Mouse (Mus musculus): ENCODE results near the gene Kremen2.

Gene Kremen2

DNA sequence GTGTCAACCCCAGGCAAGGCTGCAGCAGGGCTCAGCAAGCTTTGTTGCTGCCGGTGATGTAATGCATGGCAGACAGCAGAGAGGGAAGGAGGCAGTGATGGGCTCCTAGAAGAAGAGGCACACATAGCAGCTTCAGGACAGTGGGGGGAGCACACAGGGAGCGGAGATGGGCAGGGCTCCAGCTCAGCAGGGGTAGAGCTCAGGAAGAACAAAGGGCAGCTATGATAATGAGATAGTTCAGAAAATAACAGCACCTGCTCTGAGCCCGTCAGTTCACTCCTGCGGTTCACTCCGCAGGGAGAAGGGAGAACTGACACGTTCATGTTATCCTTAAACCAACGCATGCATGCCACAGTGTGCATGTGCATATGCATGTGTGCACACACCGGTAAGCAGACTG lies 13.2 kb upstream of the Kremen2 start:
- DNase-seq (ENCODE audit: low read depth), result no peak

DNA sequence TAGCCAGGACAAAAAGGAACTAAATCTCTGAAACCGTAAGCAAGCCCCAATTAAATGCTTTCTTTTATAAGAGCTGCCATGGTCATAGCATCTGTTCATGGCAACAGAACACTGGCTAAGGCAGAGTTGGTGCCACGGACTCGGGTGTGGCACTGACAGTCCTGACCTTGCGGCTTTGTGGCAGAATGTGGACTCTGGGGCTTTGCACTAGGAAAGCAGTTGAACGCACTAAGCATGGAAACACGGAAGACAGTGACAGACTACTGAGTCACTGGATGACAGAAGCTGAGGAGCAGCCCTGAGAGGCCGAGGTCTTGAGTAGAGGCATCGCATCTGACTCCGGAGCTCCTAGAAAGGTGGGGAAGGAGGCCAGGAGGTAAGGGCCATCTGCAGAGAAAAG lies 11.9 kb upstream of the Kremen2 start:
- DNase-seq (ENCODE audit: low read depth), result no peak

DNA sequence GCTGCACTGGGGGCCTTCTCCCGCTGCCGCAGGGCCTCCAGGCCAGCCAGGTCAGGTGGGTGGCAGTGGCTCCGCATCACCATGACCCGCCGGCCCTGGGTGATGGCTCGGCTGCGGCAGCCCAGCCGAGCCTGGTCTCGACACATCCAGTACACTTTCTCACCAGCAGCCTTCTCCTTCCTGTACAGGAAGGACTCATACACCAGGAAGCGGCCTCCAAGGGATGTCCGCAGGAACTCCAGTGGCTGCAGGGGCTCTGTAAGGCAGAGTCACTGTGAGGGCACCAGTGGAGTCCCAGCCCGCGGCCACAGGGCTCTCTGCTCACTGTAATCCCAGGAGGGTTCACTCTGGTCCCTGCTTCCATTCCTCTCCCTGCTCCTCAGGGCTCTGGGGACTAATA lies 10.1 kb upstream of the Kremen2 start:
- DNase-seq (ENCODE audit: low read depth), result no peak

DNA sequence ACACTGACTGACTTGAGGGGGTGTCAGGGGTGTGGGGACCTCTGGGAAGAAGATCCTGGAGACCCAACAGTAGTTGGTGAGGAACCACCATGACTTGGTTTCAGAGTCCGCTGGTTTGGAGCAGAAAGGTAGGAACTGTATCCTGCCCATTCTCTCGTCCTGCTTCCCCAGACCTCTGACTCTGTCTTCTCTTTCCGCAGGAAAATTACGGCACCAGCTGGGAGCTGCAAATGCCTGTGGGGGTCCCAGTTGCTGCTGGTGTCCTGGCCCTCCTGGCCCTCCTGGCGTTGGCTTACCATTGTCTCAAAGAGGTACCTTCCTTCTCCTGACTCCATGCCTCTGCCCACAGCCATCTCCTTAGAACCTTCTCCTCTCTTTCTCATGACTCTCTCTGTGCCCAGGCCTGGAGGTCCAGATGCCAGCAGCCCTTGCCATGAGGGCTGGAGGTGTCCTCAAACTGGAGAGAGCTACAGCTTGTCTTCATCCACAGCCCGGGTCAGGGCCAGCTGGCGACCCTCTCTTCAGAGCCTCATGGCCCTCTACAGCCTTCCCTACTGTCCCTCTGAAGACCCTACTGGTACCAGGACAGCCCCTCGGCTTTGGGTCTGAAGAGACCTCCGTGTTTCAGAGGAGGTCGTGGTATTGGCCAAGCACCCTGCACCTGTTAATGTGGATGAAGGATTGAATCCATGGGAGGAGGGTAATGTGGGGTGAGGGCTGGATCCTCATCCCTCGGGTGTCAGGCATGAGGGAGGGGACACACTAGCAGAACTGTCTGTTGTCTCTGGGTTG lies 4.0 kb upstream of the Kremen2 start:
- no peak for DNase-seq (ENCODE audit: low read depth)

DNA sequence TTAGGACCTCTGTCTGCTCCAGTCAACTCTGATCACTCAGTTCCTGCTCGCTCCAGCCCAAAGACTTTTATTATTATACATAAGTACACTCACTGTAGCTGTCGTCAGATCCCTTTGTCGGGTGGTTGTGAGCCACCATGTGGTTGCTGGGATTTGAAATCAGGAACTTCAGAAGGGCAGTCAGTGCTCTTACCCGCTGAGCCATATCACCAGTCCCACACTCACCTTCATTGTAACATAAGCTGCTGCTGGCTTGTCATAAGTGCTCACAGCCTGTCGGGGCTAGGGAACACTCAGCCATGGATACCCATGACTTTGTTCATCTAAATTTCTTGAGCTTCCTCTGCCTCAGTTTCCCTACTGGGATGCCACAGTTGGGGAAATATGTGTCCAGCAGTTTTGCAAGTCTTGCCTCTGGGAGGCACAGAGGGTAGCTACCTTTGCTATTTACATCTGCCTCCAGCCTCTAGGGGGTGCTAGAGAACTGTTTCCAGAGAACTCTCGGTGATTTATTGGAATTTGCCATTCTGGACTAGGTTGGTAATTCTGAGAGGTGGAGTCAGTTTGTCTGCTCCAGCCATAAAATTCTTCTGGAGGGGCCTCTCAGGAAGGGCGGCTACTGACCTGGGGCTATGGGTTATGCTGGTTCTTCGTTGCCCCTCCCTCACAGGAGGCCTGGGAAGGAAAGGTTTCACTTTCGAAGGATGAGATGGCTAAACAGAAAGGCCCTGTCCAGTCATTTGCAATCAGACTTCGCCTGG lies 3.2 kb upstream of the Kremen2 start:
- DNase-seq (ENCODE audit: low read depth), result peak; percentile 84

DNA sequence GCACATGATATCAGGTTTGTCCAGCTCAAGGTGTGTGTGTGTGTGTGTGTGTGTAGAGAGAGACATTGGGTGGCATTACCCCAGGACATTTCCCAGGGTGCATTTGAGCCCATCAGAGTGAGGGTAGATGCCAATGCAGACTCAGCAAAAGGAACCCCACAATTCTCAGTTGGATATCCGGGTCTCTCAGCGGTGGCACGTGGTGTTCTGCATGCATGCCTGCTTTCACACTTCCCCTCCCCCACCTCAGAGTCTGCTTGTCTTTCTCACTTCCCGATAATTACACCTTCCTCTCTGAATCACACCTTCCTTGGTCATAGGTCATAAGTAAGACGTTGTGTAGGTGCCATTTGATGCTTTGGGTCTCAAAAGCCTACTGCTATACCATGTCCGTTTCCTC lies 2.4 kb upstream of the Kremen2 start:
- DNase-seq (ENCODE audit: low read depth), result no peak

DNA sequence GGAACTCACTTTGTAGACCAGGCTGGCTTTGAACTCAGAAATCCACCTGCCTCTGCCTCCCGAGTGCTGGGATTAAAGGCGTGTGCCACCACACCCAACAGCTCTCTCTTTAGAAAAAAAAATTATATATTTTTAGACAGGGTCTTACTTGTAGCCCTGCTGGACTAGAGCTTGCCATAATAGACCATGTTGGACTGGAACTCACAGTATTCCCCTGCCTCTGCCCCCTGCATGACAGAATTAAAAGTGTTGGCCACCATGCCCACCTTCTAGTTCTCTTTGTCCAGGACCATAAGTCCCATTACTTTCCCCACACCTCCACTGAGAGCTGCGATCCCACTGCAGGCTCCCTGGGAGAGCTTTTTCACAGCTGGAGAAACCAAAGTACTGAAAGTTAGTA lies 1.8 kb upstream of the Kremen2 start:
- DNase-seq (ENCODE audit: low read depth), result no peak

DNA sequence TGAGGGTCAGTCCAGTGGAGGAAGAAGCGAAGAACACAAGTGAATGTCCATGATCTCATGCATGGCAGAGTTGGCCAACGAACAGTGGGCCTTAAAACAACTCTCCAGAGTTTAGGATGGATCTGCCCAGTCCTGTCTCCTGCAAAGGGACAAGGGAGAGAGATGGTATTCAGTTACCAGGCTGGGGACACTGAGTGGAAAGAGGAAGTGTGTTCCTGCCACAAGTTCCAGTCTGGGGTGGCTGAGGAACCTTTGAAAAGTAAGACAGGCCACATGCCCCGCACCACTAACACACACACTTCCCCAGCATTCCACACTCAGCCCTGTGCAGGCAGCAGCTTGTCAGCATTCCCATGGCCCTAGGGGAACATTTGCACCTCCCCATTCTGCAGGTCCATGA lies 1.1 kb upstream of the Kremen2 start:
- no peak for DNase-seq (ENCODE audit: low read depth)

DNA sequence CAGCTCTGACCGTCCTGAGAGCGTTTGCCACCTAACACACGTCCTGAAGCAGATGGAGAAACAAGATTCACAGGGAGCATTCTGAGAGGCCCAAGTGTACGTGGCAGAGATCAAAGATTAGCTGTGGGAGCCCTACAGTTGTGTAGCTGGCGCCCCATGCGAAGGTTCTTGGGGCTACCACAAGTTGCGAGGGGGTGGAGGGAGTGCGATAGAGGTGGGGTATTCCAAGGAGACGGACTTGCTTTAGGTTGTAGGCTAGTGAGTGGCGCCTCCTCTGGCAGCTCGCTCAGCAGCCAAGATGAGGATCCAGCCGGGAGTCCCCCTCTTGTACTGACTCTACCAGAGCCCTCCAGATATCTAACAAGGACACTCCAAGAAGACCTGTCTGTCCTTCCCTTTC lies 678 bp upstream of the Kremen2 start:
- DNase-seq (ENCODE audit: low read depth), result no peak

DNA sequence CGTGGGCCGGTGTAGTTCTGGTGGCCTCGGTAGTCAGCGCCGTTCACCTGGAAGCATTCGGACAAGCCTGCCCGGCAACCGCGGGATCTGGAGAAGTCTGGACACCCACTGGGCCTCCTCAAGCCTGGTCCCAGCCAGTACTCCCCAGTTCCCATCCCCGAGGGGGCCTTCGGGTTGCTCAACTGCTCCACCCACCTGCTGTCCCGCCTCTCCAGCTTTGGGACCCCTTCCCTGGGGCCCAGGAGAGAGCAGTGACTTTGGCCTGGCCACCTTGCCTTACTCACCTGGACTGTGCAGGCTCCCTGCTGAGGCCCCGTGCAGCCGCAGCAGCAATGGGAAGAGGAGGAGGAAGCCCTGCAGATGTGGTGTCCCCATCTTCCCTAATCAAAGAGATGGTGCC lies 982 bp downstream of the Kremen2 start:
- DNase-seq (ENCODE audit: low read depth), result no peak

DNA sequence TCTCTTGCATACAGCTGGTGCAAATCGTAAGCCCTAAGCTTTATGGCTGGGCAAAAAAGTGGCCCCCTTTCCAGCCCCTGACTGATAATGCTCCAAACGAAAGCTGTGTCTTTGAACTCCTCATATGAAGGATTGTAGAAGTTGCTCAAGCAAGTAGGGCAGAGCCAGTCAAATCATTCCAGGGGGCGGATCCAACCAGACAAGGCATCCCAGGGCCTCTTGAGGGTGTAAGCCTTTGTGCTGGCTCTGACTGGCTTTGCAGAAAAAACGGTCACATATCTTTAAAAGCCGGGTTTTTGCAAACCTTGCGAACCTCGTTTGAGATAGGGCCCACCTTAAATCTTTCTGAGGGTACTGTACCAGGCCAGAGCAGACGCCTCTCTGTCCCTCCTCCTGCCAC lies 1.6 kb downstream of the Kremen2 start:
- DNase-seq (ENCODE audit: low read depth), result no peak

DNA sequence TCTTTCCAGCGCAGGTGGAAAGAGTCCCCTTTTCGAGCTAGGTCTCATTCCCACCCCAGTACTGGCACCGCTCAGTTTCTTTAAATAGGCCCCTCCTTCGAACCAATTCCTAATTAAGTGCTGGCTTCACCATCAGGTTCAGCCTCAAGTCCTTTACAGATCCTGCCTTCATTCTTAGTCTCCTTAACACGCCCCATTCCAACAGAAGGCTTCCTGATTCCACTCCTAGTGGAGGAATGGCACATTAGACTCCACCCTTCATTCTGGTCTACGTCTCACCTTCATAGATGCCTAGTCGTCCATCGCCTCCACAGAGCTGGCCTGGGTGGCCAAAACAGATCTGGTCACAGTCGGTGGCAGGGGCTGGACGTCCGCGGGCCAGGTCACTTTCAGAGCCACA lies 2.7 kb downstream of the Kremen2 start:
- DNase-seq (ENCODE audit: low read depth), result no peak

DNA sequence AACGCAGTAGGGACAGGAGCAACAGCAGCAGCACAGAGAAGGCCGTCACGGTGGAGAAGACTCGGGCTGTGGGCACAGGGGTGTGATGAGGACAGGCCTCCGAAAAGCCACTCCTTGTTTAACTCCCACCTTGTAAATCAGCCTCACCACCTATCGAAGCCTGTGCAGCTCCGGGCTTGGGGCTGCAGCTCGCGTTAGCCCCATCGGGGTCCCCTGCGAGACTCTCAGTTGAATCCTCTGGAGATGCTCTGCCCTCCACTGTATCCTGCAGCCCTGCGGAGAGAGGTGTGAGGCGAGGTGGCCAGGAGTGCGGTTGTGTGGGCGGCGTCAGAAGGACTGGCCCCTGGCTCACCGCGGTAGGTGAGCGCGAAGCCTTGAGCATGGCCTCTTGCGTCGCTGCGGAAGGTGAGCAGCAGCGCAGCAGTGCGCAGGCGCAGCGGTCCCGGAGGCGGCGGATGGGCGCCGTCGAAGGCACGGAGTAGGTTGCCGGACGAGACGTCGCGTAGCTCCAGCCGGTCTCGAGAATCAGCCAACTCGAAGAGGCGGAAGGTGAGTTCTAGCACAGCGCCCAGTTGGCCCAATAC lies 3.3 kb downstream of the Kremen2 start:
- DNase-seq (ENCODE audit: low read depth), result no peak

DNA sequence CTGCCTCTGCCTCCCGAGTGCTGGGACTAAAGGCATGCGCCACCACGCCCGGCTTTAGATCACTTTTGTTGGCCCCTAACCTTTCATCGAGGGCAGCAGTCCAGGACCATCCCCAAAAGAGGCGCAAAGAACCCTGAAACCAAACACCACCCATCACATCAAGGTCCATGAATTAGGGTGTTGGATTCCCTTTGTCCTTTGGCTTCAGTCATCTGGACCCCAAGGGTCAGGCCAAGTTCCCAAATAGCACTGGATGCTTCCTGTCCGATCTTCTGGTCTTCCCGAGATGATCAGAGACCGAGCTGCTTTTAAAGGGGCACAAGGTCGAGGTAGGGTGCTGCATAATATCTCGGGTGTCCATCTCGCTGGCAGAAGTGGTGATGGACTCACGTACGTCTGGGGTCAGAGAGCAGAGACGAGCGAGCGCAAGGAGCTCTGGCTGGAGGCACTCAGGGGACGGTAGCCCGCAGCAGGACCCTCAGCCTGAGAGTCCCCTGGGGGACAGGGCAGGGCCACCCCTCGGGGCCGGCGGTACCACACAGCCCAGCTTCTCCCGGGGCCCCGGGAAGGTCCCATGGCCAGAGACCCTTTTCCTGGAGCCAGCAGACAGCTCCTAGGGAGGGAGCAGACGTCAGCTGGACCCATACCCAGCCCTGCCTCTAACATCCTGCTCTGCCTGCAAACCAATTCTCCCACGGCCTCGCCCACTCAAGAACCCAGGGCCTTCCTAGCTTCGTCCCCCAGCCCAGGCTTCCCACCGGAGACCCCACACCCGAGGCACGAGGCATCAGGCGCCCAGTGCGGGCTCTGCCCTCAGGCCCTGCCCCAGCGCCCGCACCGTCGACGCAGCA lies 4.0 kb downstream of the Kremen2 start:
- no peak for DNase-seq (ENCODE audit: low read depth)

DNA sequence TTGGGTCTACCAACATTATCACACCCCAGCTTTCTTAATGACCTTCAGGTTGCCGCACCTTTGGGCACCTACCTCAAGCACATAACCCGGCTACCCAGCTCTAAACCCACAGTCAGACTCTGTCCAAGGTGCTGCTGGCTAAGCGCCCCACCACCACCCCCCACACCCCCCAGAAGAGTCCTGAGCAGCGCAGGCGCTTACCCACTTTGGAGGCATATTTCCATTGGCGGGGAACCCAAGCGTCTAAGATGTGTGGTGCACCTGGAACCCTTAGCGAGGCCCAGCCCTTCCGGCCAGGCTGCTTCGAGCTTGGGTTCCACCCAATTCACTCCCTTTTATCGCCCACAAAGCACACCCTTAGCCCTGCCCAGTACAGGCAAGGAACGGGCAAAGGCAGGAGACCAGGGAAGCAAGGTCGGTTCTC lies 5.0 kb downstream of the Kremen2 start, which contains the start of gene Paqr4:
Gene Paqr4 (minus strand): TSS at position 270 of the 424 bp plus-strand sequence.
- DNase-seq (ENCODE audit: low read depth), result no peak

DNA sequence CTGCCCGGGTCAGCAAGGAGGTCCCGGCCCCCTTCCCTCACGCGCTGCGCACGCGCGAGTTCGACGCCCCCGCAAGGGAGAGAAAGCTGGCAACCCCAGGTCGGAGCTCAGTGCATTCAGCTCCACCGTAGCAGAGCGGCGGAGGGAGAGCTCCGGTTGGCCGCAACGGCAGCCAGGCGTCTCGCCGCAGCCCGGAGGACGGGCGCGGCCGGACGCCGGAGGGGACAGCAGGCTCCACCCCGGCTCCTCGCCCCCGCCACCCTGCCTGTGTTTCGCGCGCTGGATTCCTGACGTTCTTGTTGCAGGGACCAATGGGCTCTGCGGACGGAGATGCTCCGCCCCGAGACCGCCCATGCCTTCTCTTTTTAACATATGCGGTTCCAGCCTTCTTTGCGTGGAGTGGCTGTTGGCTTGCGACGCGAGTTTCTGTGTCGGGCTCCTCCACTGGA lies 5.5 kb downstream of the Kremen2 start:
- peak; percentile 74 for DNase-seq (ENCODE audit: low read depth)

DNA sequence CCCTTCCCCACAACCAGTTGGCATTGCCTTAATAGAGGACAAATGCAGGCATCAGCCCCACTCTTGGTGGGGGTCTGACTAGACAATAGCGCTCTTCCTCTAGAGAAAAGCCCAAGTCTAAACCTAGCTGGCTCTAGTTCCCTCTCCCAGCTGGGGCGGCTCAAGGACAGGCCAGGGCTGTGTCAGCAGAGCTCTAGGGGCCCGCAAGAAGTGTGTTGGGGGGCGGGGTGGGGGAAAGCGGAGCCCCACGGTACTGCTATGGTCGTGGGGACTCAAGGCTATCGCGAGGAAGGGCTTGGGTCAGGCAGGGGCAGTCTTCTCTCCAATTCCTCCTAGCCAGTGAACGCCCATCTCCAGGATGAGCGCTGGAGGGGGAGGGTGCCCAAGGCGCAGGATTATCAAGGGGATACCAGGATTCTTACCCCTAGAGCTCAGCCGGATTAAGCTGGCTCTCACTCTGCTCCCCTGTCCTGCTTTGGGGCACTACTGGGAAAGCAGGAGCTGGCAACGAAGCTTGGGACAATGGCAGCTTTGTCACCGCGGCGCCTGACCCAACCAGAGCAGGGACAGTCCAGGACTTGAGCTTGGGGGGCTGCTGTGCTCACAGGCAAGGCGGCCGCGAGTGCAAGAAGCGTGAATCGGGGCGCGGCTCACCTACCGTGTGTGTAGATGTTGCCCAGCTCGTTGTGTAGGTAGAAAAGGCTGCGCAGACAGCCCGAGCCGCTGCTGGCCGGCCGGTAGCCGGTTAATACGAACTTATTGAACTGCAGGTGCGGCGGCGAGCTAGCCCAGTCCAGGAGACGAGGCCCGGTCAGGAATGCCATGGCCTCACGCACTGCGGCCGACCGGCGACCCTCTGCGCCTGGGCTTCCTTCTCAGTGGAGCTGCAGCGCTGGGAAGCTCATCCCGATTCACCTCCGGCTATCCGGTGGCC lies 6.2 kb downstream of the Kremen2 start:
- DNase-seq (ENCODE audit: low read depth), result no peak

DNA sequence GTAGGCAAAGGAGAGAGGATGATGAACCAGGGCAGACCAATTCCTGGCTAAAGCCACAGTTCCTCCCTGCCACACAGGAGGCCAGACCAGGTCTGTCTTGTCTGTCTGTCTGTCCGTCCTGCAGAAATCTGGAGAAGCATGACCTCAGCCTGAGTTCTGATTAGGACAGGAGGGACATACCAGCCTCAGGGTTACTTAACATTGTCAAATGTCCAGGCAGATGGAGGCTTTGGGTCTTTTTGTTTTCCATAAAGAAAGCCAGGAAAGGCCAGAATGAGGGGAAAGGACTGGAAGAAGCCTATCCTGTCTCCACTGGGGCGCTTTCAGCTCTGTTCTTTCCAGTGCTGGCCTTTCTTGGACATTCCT lies 6.8 kb downstream of the Kremen2 start:
- DNase-seq (ENCODE audit: low read depth), result no peak

DNA sequence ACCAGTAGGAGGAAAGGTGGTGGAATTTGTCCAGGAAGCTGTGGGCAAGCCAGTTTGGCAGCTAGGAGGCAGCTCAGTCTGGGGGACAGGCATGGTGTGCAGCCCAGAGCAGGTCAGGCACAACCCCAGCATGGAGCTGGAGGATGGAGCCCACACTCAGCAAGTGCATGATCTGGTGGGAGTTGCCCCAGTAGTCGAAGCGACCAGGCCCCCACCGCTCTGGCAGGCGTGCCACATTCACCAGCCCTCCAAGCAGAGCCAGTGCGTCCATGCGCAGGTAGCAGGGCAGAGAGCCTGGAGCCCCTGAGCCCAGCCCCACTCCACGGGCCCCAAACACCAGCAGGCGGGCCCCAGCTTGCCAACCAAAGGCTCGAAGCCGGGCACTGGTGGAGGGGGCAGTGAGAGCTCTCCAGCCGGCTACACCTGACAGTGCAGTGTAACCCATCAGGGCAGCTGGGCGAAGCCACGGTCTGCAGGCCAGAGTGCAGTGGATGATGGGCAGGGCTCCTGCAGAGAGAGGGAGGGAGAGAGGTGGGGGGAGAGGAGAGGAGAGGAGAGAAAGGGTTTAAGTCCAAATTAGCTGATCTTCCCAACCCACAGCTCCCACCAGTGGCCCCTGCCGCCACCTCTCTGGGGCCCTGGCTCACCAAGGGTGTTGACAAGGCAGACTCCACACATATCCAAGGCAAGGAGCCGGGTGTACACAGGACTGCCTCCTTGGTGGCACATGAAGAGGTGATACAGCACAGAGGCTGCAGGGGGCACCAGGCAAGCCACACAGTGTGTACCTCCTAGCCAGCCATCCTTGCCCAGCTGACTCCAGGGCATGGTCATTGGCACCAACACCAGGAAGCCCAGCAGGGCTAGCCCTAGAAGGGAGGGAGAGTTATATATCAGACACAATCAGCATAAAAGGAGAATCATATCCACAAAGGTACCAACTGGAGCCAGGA lies 7.9 kb downstream of the Kremen2 start:
- DNase-seq (ENCODE audit: low read depth), result no peak

DNA sequence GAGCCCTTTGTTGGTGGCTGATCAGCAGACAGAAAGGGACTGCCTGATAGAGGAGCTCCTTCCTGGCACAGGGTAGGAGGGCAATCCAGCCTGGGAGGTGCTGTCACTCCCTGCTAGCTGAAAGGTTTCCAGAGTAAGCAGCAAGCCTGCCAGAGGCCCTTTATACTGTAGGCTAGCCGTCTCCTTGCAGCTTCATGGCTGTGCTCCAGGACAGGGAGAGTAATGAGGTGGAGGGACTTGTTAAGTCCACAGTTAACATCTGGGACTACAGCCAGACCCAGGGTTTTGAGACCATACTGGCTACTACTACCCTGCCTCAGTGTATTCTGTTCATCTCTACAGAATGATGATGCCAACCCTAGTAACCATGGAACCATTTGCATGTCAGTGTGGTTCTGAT lies 11.3 kb downstream of the Kremen2 start:
- DNase-seq (ENCODE audit: low read depth), result no peak
